Mouse (Mus musculus): ENCODE measurements around the gene Tns2.
A peak's percentile ranks its signal among the peaks of the same experiment; 100 is the strongest.
"Not testable (repeated sequence)": the region's sequence is repeated elsewhere in the genome, so short reads cannot be mapped to it uniquely, and the experiment has no call there.

The Tns2 gene

GRCm38 (mm10) chr15:102141120-102141519 lies 40.9 kb downstream of the Tns2 start:
- DNase-seq (ENCODE audit: low spot score) = no peak

- DNase-seq (ENCODE audit: low spot score) = peak; percentile 38
Observed at GRCm38 (mm10) chr15:102142914-102143912, 43.0 kb downstream of the Tns2 start.

- no peak for DNase-seq (ENCODE audit: low spot score)
Observed at GRCm38 (mm10) chr15:102144274-102144711, 44.1 kb downstream of the Tns2 start, which contains the start of gene Igfbp6. Gene Igfbp6 (plus strand): TSS chr15:102144362.

GRCm38 (mm10) chr15:102144726-102145125 lies 44.5 kb downstream of the Tns2 start:
- DNase-seq (ENCODE audit: low spot score) = no peak

DNA sequence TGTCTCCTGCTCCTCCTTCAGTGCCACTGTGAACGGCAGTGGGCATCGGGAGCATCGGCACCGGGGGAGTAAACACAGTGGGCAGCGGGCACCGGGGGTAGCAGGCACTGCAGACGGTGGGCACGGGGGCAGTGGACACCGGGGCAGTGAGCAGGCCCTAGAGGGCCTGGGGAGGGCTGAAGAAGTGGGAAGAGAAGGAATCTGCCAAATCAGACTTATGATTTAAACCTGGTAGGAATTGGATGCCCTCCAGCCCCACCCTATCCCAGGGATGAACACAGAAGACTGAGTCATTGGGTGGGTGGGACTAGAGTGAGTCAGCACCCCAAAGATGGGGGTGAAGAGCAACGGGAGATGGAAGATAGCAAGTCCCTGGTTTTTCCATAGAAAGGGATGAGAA lies 45.1 kb downstream of the Tns2 start:
- no peak for DNase-seq (ENCODE audit: low spot score)

DNA sequence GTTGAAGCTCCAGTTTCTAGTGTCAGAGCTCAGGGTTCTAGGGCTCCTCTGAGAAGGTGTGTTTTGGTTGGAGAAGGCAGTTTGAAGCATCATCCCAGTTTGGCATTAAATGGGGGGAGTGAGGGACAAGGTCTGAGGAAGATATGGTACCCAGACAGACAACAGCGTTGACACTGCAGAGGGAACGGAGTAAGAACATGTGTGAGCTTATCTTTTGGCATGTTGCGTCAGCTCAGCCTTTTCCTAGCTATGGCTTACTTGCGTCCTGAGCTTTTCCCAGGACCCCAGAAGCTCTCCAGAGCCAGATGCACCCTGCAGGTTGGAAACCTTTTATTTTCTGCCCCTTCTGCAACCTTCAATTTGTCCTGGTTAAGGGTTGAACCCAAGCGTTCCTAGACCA lies 45.9 kb downstream of the Tns2 start:
- DNase-seq (ENCODE audit: low spot score) = no peak

DNA sequence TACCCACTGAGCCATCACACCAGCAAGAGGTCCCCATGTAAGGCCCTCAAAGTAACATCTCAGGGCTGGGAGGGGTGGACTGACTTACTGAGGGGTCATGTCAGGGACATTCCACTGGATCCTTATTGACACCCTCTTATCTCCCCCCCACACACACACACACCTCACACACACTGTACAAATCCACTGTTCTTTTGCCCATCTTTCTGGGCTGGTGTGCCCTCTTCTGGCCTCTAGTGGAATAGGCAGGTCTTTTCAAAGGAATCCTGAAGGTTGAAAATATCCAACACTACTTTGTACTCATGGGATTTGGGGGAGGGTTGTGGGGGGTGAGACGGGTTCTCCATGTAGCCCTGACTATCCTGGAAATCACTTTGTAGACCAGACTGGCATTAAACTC lies 46.7 kb downstream of the Tns2 start:
- DNase-seq (ENCODE audit: low spot score) = peak; percentile 45

DNA sequence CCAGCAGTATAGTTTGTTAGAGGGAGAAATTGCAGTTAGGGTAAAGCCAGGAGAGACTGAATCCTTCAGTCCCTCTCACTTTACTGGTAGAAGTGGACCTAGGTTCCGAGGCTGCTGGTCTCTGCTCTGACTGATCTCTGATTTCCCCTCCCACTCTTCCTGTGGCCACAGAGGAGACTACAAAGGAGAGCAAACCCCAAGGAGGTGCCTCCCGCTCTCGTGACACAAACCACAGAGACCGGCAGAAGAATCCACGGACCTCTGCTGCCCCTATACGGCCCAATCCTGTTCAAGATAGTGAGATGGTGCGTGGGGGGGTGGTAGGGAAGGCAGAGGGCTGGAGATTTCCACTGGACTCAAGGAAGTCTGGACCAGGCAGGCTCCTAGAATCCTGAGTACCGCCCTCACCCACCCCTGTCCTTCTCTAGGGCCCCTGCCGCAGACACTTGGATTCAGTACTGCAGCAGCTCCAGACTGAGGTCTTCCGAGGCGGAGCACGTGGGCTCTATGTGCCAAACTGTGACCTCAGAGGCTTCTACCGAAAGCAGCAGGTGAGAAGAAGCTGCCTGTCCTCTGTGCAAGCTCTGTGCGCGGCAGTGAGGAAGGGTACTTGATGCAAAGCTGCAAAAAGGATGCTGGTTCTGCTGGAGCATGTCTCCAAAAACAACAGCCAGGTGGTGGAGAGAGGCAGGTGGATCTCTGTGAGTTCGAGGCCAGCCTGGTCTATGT lies 47.6 kb downstream of the Tns2 start:
- no peak for DNase-seq (ENCODE audit: low spot score)

- no peak for DNase-seq (ENCODE audit: low spot score)
Observed at GRCm38 (mm10) chr15:102149561-102149960, 49.3 kb downstream of the Tns2 start.

GRCm38 (mm10) chr15:102150301-102151135 lies 50.3 kb downstream of the Tns2 start, which contains the start of gene Soat2:
Gene Soat2 (plus strand): TSS chr15:102150526.
- no peak for DNase-seq (ENCODE audit: low spot score)

DNA sequence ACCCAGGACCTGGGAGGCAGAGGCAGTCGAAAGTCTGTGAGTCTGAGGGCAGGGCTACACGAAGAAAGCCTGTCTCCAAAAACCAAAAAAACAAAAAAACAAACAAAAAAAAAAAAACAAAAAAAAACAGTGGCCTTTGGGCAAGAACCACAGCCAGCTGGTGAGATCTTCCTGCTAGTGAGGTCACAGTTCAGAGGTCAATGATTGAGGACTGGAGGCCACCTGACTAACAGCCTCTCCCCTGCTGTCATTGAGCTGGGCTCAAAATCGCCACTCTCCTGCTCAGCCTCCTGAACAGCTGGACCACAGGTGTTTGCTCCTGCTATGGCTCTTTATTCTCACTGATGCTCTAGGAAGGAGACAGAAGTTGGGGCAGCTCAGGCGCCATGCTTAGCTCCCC lies 52.4 kb downstream of the Tns2 start:
- DNase-seq (ENCODE audit: low spot score) = peak; percentile 81

DNA sequence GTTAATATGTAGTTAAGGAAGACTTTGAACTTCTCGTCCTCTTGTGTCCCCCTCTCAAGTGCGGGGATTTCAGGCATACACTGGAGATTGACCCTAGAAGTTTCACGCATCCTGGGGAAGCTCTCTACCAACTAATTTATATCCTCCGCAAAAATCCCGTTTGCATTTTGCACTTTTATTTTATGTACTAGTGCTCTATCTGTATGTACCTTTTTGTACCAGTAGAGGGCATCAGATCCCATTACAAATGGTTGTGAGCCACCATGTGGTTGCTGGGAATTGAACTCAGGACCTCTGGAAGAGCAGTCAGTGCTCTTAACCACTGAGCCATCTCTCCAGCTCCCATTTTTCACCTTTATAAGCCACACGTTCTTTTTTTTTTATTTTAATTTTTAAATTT lies 54.8 kb downstream of the Tns2 start:
- DNase-seq (ENCODE audit: low spot score) = not testable (repeated sequence)

DNA sequence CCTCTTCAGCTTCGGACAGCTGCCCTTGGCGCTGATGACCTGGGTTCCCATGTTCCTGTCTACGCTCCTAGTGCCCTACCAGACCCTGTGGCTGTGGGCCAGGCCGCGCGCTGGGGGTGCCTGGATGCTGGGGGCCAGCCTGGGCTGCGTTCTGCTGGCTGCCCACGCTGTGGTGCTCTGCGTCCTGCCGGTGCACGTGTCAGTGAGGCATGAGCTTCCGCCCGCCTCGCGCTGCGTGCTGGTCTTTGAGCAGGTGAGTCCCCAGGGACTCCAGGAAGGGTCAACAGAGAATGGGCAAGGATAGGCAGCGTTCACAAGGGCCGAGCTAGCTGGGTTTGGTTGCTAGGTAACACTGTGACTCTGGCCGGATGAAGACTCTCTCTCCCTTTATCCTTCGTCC lies 56.6 kb downstream of the Tns2 start:
- DNase-seq (ENCODE audit: low spot score) = peak; percentile 60

GRCm38 (mm10) chr15:102160415-102161060 lies 60.3 kb downstream of the Tns2 start:
- DNase-seq (ENCODE audit: low spot score) = no peak

DNA sequence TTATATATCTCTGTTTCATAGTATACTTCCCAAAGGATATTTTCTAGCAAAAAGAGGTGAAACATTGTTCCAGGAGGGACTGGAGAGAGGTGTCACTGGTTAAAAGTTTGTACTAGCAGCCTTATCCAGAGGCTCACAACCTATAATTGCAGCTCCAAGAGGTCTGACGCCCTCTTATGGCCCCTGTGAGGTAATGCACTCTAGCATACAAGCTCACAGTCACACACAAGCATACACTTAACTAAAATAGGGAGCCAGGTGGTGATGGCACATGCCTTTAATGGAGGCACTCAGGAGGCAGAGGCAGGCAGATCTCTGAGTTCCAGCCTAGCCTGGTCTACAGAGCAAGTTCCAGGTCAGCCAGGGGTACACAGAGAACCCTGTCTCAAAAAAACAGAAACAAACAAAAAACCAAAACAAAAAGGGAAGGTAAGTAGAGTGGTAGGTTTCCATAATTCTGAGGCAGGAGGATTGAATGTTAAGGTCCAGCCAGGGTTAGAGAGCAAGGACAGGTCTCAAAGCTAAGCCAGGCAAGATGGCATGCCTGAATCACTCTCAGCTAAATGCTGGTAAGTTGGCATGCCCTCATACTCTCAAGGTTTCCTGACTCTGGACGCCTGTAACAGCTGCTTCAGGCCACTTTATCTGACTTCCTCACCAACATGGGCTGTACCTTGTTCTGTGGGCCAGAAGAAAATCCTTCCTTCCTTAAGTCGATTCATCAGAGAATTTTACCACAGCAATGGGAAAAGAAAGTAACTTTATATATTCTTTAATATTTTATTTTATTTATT lies 63.9 kb downstream of the Tns2 start:
- no peak for DNase-seq (ENCODE audit: low spot score)

DNA sequence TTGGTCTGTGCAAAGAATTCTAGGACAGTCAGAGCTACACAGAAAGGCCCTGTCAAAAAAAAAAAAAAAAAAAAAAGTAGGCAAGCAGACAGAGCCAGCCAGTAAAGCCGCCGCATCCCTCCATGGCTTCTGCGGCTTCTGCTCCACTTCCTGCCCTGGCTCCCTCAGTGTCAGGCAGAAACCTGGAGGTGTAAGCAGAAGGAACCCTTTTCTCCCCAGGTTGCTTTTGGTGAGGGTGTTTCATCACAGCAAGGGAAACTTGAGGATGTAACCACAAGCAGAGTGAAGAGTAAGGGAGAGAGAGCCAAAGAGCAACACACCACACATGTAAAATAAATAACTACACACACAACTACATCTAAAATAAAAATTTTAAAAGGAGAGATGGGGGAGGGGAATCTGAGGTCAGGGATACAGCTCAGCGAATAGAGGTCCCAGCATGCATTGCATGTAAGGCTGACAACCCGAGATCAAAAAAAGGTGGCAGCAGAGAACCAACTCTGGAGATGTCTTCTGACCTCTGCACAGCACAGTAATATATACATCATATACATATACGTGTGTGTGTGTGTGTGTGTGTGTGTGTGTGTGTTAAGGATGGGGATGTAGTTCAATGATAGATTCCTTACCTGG lies 65.4 kb downstream of the Tns2 start:
- no peak for DNase-seq (ENCODE audit: low spot score)

Measured in embryo, embryonic 10 days (tissue).